In genomic region chr2:175965031-175965430, GRCm38 (mm10) we compare ENCODE assay signal across 8 mouse cellular contexts. TPM values are rescaled to one million over a fixed set of nuclear protein-coding genes. Genes with fewer than 3 reads are reported as not detected.
DNase-seq lines count a peak whose midpoint lies in the region; ATAC-seq lines count a peak whose summit lies in the region.
"Not testable (repeated sequence)": the region's sequence is repeated elsewhere in the genome, so short reads cannot be mapped to it uniquely, and the experiment has no call there.

Gm2026 (plus strand) TSS chr2:175965331.

- DNase-seq in ES-E14 (ENCODE audit: low read depth, low spot score); embryonic facial prominence, embryonic 11.5 days (ENCODE audit: low spot score); frontal cortex, adult 2 months (ENCODE audit: extremely low spot score in 1 of 2, low spot score in 1 of 2); hindbrain, embryonic 14.5 days (ENCODE audit: low spot score); layer of hippocampus, postnatal 10 days (ENCODE audit: low spot score in 2 of 2): not testable (repeated sequence)

- not testable (repeated sequence) for H3K27me3 ChIP-seq in embryonic facial prominence, embryonic 11.5 days (ENCODE audit: control insufficient read depth, insufficient read depth, low read length); heart, embryonic 12.5 days (replicated peaks); hindbrain, embryonic 14.5 days (ENCODE audit: control insufficient read depth, insufficient read depth, low read length); limb, embryonic 12.5 days; midbrain, embryonic 16.5 days (ENCODE audit: control insufficient read depth, insufficient read depth, low read depth, low read length)

- not testable (repeated sequence) for H3K4me2 ChIP-seq in embryonic facial prominence, embryonic 11.5 days (ENCODE audit: low read depth, low read length); heart, embryonic 12.5 days; hindbrain, embryonic 14.5 days (replicated peaks); limb, embryonic 12.5 days; midbrain, embryonic 16.5 days (ENCODE audit: low read length)

- H3K27ac ChIP-seq in ES-E14 (ENCODE audit: insufficient read depth, low read depth, low read length, poor library complexity, severe bottlenecking); embryonic facial prominence, embryonic 11.5 days (replicated peaks; ENCODE audit: low read depth, low read length); heart, embryonic 12.5 days (ENCODE audit: poor library complexity, severe bottlenecking); hindbrain, embryonic 14.5 days; limb, embryonic 12.5 days; midbrain, embryonic 16.5 days (ENCODE audit: low read length): not testable (repeated sequence)

- not testable (repeated sequence) for H3K4me1 ChIP-seq in ES-E14 (ENCODE audit: control insufficient read depth in 2 of 2, insufficient read depth in 2 of 2, low read length in 2 of 2, poor library complexity in 1 of 2); embryonic facial prominence, embryonic 11.5 days (ENCODE audit: control insufficient read depth, insufficient read depth, low read length); heart, embryonic 12.5 days (replicated peaks); hindbrain, embryonic 14.5 days (replicated peaks; ENCODE audit: control insufficient read depth, insufficient read depth, low read length); limb, embryonic 12.5 days (replicated peaks); midbrain, embryonic 16.5 days (ENCODE audit: control insufficient read depth, insufficient read depth, low read length)

- H3K9ac ChIP-seq in ES-E14 (ENCODE audit: insufficient read depth, low read depth, low read length, poor library complexity, severe bottlenecking); embryonic facial prominence, embryonic 11.5 days (replicated peaks; ENCODE audit: low read length); heart, embryonic 12.5 days; hindbrain, embryonic 14.5 days; limb, embryonic 12.5 days (replicated peaks); midbrain, embryonic 16.5 days (ENCODE audit: low read depth, low read length): not testable (repeated sequence)

- not testable (repeated sequence) for H3K4me3 ChIP-seq in ES-E14 (ENCODE audit: insufficient read depth in 1 of 2, low read depth in 1 of 2, low read length in 2 of 2, poor library complexity in 1 of 2, severe bottlenecking in 1 of 2); embryonic facial prominence, embryonic 11.5 days (ENCODE audit: low read depth, low read length); heart, embryonic 12.5 days; hindbrain, embryonic 14.5 days (replicated peaks; ENCODE audit: low read length); limb, embryonic 12.5 days (replicated peaks); midbrain, embryonic 16.5 days (ENCODE audit: low read depth, low read length)

- not testable (repeated sequence) for ATAC-seq in embryonic facial prominence, embryonic 11.5 days (replicated peaks; ENCODE audit: insufficient number of reproducible peaks, low FRiP score, low TSS enrichment, low read depth); heart, embryonic 12.5 days (ENCODE audit: insufficient number of reproducible peaks, low FRiP score); hindbrain, embryonic 14.5 days (ENCODE audit: low FRiP score); limb, embryonic 12.5 days (ENCODE audit: insufficient number of reproducible peaks, insufficient read depth, low FRiP score, low TSS enrichment, low read depth); midbrain, embryonic 16.5 days

- no CpG with 5 or more reads among the region's 4 CpGs for WGBS in embryonic facial prominence, embryonic 11.5 days
- whole genome bisulfite sequencing in heart, embryonic 12.5 days, result no CpG with 5 or more reads among the region's 4 CpGs
- WGBS in hindbrain, embryonic 14.5 days, result no CpG with 5 or more reads among the region's 4 CpGs
- no CpG with 5 or more reads among the region's 4 CpGs for WGBS in limb, embryonic 12.5 days
- WGBS in midbrain, embryonic 16.5 days, result no CpG with 5 or more reads among the region's 4 CpGs

- in situ Hi-C loops in ES-E14 (cut with MboI; ENCODE audit: low sequenced_read_pairs in 2 of 2, unreplicated experiment in 2 of 2), result not testable (repeated sequence)

- not testable (repeated sequence) for H3K9me3 ChIP-seq in ES-E14 (ENCODE audit: control insufficient read depth, insufficient read depth, low read depth, low read length); embryonic facial prominence, embryonic 11.5 days (replicated peaks; ENCODE audit: control insufficient read depth, low read length); heart, embryonic 12.5 days (replicated peaks); hindbrain, embryonic 14.5 days (ENCODE audit: control insufficient read depth, low read length); limb, embryonic 12.5 days; midbrain, embryonic 16.5 days (replicated peaks; ENCODE audit: control insufficient read depth, low read length, poor library complexity, severe bottlenecking)

- H3K36me3 ChIP-seq in ES-E14 (ENCODE audit: control insufficient read depth, insufficient read depth, low read length, poor library complexity, severe bottlenecking); embryonic facial prominence, embryonic 11.5 days (replicated peaks; ENCODE audit: control insufficient read depth, insufficient read depth, low read depth, low read length); heart, embryonic 12.5 days; hindbrain, embryonic 14.5 days (replicated peaks; ENCODE audit: control insufficient read depth, insufficient read depth); limb, embryonic 12.5 days; midbrain, embryonic 16.5 days (ENCODE audit: control insufficient read depth, insufficient read depth, low read length): not testable (repeated sequence)

RNA-seq across cellular contexts. Expression of gene Gm2026, which starts in this region (rescaled TPM):
- 9.5 and 12.1 TPM in 2 replicates for total RNA-seq in ES-E14 (2012; rRNA removed)
- polyA plus RNA-seq in embryonic facial prominence, embryonic 11.5 days (2014; fragmentation: Nextera tagmentation; extraction: Ambion mirVana), result 34.9 and 39.0 TPM in 2 replicates
- 12.8 and 15.9 TPM in 2 replicates for polyA plus RNA-seq in frontal cortex, adult 2 months (2012; rRNA removed)
- 18.4 and 20.8 TPM in 2 replicates for polyA plus RNA-seq in heart, embryonic 12.5 days (2016; fragmentation: Nextera tagmentation; extraction: Ambion mirVana)
- 26.1 and 30.0 TPM in 2 replicates for polyA plus RNA-seq in hindbrain, embryonic 14.5 days (2014; fragmentation: Nextera tagmentation; extraction: Ambion mirVana)
- total RNA-seq in layer of hippocampus, postnatal 10 days (2021), result 10 to 100 TPM; 56.4 to 57.3 TPM
- polyA plus RNA-seq in limb, embryonic 12.5 days (2016; fragmentation: Nextera tagmentation; extraction: Ambion mirVana), result 25.7 and 33.3 TPM in 2 replicates
- polyA plus RNA-seq in midbrain, embryonic 16.5 days (2015; fragmentation: Nextera tagmentation; extraction: Ambion mirVana), result 26.6 and 30.2 TPM in 2 replicates
